Mouse (Mus musculus) midbrain, embryonic 15.5 days (tissue): ENCODE results near the gene Ccdc141. TPM values are rescaled to one million over a fixed set of nuclear protein-coding genes. Genes with fewer than 3 reads are reported as not detected.

Source experiments
- ATAC-seq: fragments of 200-750 bp; cut with Nextera tagmentation; replicated peaks from 2 replicates; pipeline ENCODE4 v1.8.0; 2017; ENCODE audit warnings: moderate TSS enrichment
- H3K27ac ChIP-seq: fragments of 300-500 bp; sonication (generic); 2 replicates; pipeline ENCODE4 v1.5.1; 2015; ENCODE audit warnings: mild to moderate bottlenecking, inconsistent platforms
- H3K27me3 ChIP-seq: fragments of 300-500 bp; sonication (generic); replicated peaks from 2 replicates; pipeline ENCODE4 v1.6.1; 2015; ENCODE audit warnings: inconsistent platforms
- H3K36me3 ChIP-seq: fragments of 300-500 bp; sonication (generic); replicated peaks from 2 replicates; pipeline ENCODE4 v1.6.1; 2015; ENCODE audit warnings: inconsistent platforms
- H3K4me1 ChIP-seq: fragments of 300-500 bp; sonication (generic); 2 replicates; pipeline ENCODE4 v1.6.1; 2015; ENCODE audit warnings: inconsistent platforms
- H3K4me2 ChIP-seq: fragments of 300-500 bp; sonication (generic); 2 replicates; pipeline ENCODE4 v1.6.1; 2015; ENCODE audit warnings: inconsistent platforms, mild to moderate bottlenecking, moderate library complexity
- H3K4me3 ChIP-seq: fragments of 300-500 bp; sonication (generic); 2 replicates; pipeline ENCODE4 v1.5.1; 2015; ENCODE audit warnings: mild to moderate bottlenecking, inconsistent platforms
- H3K9ac ChIP-seq: fragments of 300-500 bp; sonication (generic); 2 replicates; pipeline ENCODE4 v1.6.1; 2015; ENCODE audit warnings: mild to moderate bottlenecking, inconsistent platforms
- H3K9me3 ChIP-seq: fragments of 300-500 bp; sonication (generic); 2 replicates; pipeline ENCODE4 v1.6.1; 2016; ENCODE audit warnings: inconsistent platforms
- WGBS: fragments of 180-500 bp; shearing (Covaris S2); methylation state at CpG from one replicate; pipeline ENCODE4 v1.1.7; 2015; ENCODE audit warnings: mixed read lengths; 5-methylcytosine and 5-hydroxymethylcytosine counted together
- polyA plus RNA-seq: library from polyadenylated mRNA; unstranded; fragments of >200 nt; fragmentation: Nextera tagmentation; extraction: Ambion mirVana; gene quantifications from 2 replicates; pipeline ENCODE4 v1.2.1, GENCODE M21; 2015

Ccdc141 gene
- polyA plus RNA-seq, 1 experiment from 2014 or later: 8.4 TPM

GRCm38 (mm10) chr2:77172241-77172671, 1.8 kb upstream of the Ccdc141 start:
- no peaks in the 10 kb centered on the region for H3K27me3 ChIP-seq
- H3K4me2 ChIP-seq: peak overlapping the region; percentile 39
- no peak overlapping the region for H3K4me3 ChIP-seq
- H3K36me3 ChIP-seq: no peaks in the 10 kb centered on the region
- no peak for ATAC-seq
- H3K9ac ChIP-seq: no peak overlapping the region
- peaks cover 42% of the 10 kb centered on the region for H3K4me1 ChIP-seq
- no peaks in the 10 kb centered on the region for H3K9me3 ChIP-seq
- no peak overlapping the region for H3K27ac ChIP-seq
- 22% methylated on average over 10 of the region's 10 CpGs for WGBS

- H3K4me1 ChIP-seq: peaks cover 42% of the 10 kb centered on the region
- H3K27ac ChIP-seq: no peak overlapping the region; the same call in 1 of the 2 replicates
- peak overlapping the region; percentile 39 for H3K4me2 ChIP-seq
- ATAC-seq: peak; percentile 59
- no peaks in the 10 kb centered on the region for H3K36me3 ChIP-seq
- 31% methylated on average over 23 of the region's 23 CpGs for WGBS
- H3K27me3 ChIP-seq: no peaks in the 10 kb centered on the region
- peak overlapping the region; percentile 10 for H3K4me3 ChIP-seq
- H3K9ac ChIP-seq: no peak overlapping the region
- no peaks in the 10 kb centered on the region for H3K9me3 ChIP-seq
Observed at GRCm38 (mm10) chr2:77171444-77172240, 1.2 kb upstream of the Ccdc141 start.

GRCm38 (mm10) chr2:77169916-77170632, 362 bp downstream of the Ccdc141 start:
- peak overlapping the region; percentile 22; the same call in 1 of the 2 replicates for H3K9ac ChIP-seq
- no peaks in the 10 kb centered on the region for H3K9me3 ChIP-seq
- no peaks in the 10 kb centered on the region for H3K27me3 ChIP-seq
- peak overlapping the region; percentile 1; the same call in 1 of the 2 replicates for H3K27ac ChIP-seq
- H3K4me1 ChIP-seq: peaks cover 42% of the 10 kb centered on the region
- H3K36me3 ChIP-seq: no peaks in the 10 kb centered on the region
- no peak; the same call in 1 of the 2 replicates for ATAC-seq
- peak overlapping the region; percentile 31 for H3K4me3 ChIP-seq
- whole genome bisulfite sequencing: 4% methylated on average over 21 of the region's 21 CpGs
- H3K4me2 ChIP-seq: peak overlapping the region; percentile 55

GRCm38 (mm10) chr2:77169218-77169617, 1.2 kb downstream of the Ccdc141 start:
- 82% methylated on average over 4 of the region's 4 CpGs for WGBS
- H3K9ac ChIP-seq: no peak overlapping the region

GRCm38 (mm10) chr2:77168781-77169180, 1.7 kb downstream of the Ccdc141 start:
- Histone ChIP-seq H3K4me1 (peaks cover 33% of the 10 kb centered on the region), H3K9ac (no peak overlapping the region), H3K4me3 (no peak overlapping the region), H3K9me3 (no peaks in the 10 kb centered on the region), H3K27ac (no peak overlapping the region), H3K4me2 (no peak overlapping the region), H3K27me3 (no peaks in the 10 kb centered on the region), H3K36me3 (no peaks in the 10 kb centered on the region)
- no peak for ATAC-seq
- WGBS: 90% methylated on average over 7 of the region's 7 CpGs

More at GRCm38 (mm10) chr2:77169218-77169617, 1.2 kb downstream of the Ccdc141 start:
- 0 out of 2 replicates have a peak overlapping the region, but pooled peaks have one; percentile 55 for H3K4me2 ChIP-seq
- no peaks in the 10 kb centered on the region for H3K36me3 ChIP-seq
- no peak overlapping the region for H3K27ac ChIP-seq
- no peak for ATAC-seq
- no peaks in the 10 kb centered on the region for H3K9me3 ChIP-seq
- H3K4me1 ChIP-seq: peaks cover 38% of the 10 kb centered on the region
- no peak overlapping the region for H3K4me3 ChIP-seq
- H3K27me3 ChIP-seq: no peaks in the 10 kb centered on the region

- 89% methylated on average over 13 of the region's 13 CpGs for WGBS
Observed at GRCm38 (mm10) chr2:77168081-77168685, 2.3 kb downstream of the Ccdc141 start.

GRCm38 (mm10) chr2:77166366-77166765, 4.1 kb downstream of the Ccdc141 start:
- H3K9me3 ChIP-seq: no peaks in the 10 kb centered on the region
- no peak for ATAC-seq
- H3K4me3 ChIP-seq: no peak overlapping the region
- no peaks in the 10 kb centered on the region for H3K27me3 ChIP-seq
- no peak overlapping the region for H3K9ac ChIP-seq
- H3K27ac ChIP-seq: no peak overlapping the region
- H3K4me1 ChIP-seq: peaks cover 18% of the 10 kb centered on the region
- H3K4me2 ChIP-seq: no peak overlapping the region
- H3K36me3 ChIP-seq: no peaks in the 10 kb centered on the region
- 83% methylated on average over 4 of the region's 4 CpGs for WGBS

More at GRCm38 (mm10) chr2:77168081-77168685, 2.3 kb downstream of the Ccdc141 start:
- no peak overlapping the region for H3K9ac ChIP-seq
- H3K9me3 ChIP-seq: no peaks in the 10 kb centered on the region
- no peak for ATAC-seq
- no peaks in the 10 kb centered on the region for H3K36me3 ChIP-seq
- no peak overlapping the region for H3K4me3 ChIP-seq
- H3K27ac ChIP-seq: no peak overlapping the region
- H3K4me1 ChIP-seq: peaks cover 29% of the 10 kb centered on the region
- H3K27me3 ChIP-seq: no peaks in the 10 kb centered on the region
- no peak overlapping the region for H3K4me2 ChIP-seq

- 83% methylated on average over 3 of the region's 3 CpGs for WGBS
Observed at GRCm38 (mm10) chr2:77164662-77165061, 5.8 kb downstream of the Ccdc141 start.

GRCm38 (mm10) chr2:77163381-77163780, 7.1 kb downstream of the Ccdc141 start:
- no peaks in the 10 kb centered on the region for H3K27me3 ChIP-seq
- no peak overlapping the region for H3K4me3 ChIP-seq
- H3K27ac ChIP-seq: no peak overlapping the region
- H3K9ac ChIP-seq: no peak overlapping the region
- H3K4me2 ChIP-seq: no peak overlapping the region
- H3K4me1 ChIP-seq: no peaks in the 10 kb centered on the region
- no peaks in the 10 kb centered on the region for H3K36me3 ChIP-seq
- no peaks in the 10 kb centered on the region for H3K9me3 ChIP-seq
- WGBS: 87% methylated on average over 3 of the region's 3 CpGs
- no peak for ATAC-seq

More at GRCm38 (mm10) chr2:77164662-77165061, 5.8 kb downstream of the Ccdc141 start:
- no peaks in the 10 kb centered on the region for H3K36me3 ChIP-seq
- ATAC-seq: no peak
- H3K9ac ChIP-seq: no peak overlapping the region
- H3K4me3 ChIP-seq: no peak overlapping the region
- no peak overlapping the region for H3K4me2 ChIP-seq
- peaks cover under 1% of the 10 kb centered on the region; the same call in 1 of the 2 replicates for H3K4me1 ChIP-seq
- no peaks in the 10 kb centered on the region for H3K9me3 ChIP-seq
- H3K27ac ChIP-seq: no peak overlapping the region
- H3K27me3 ChIP-seq: no peaks in the 10 kb centered on the region

- no peaks in the 10 kb centered on the region for H3K9me3 ChIP-seq
- ATAC-seq: no peak
- H3K9ac ChIP-seq: no peak overlapping the region
- no peaks in the 10 kb centered on the region for H3K4me1 ChIP-seq
- no peaks in the 10 kb centered on the region for H3K27me3 ChIP-seq
- H3K27ac ChIP-seq: no peak overlapping the region
- no peaks in the 10 kb centered on the region for H3K36me3 ChIP-seq
- H3K4me3 ChIP-seq: no peak overlapping the region
- WGBS: 83% methylated on average over 3 of the region's 3 CpGs
- no peak overlapping the region for H3K4me2 ChIP-seq
Observed at GRCm38 (mm10) chr2:77162135-77162534, 8.3 kb downstream of the Ccdc141 start.

- no peaks in the 10 kb centered on the region for H3K27me3 ChIP-seq
- H3K36me3 ChIP-seq: no peaks in the 10 kb centered on the region
- ATAC-seq: no peak
- H3K27ac ChIP-seq: no peak overlapping the region
- H3K4me1 ChIP-seq: no peaks in the 10 kb centered on the region
- no peak overlapping the region for H3K9ac ChIP-seq
- 81% methylated on average over 4 of the region's 4 CpGs for WGBS
- H3K4me3 ChIP-seq: no peak overlapping the region
- no peaks in the 10 kb centered on the region for H3K9me3 ChIP-seq
- no peak overlapping the region for H3K4me2 ChIP-seq
Observed at GRCm38 (mm10) chr2:77157546-77157945, 12.9 kb downstream of the Ccdc141 start.

GRCm38 (mm10) chr2:77154080-77154479, 16.4 kb downstream of the Ccdc141 start:
- H3K36me3 ChIP-seq: no peaks in the 10 kb centered on the region
- H3K9ac ChIP-seq: no peak overlapping the region
- no peak overlapping the region for H3K4me3 ChIP-seq
- no peaks in the 10 kb centered on the region for H3K27me3 ChIP-seq
- no peak overlapping the region for H3K4me2 ChIP-seq
- WGBS: 39% methylated on average over 4 of the region's 4 CpGs
- H3K27ac ChIP-seq: no peak overlapping the region
- no peak for ATAC-seq
- H3K9me3 ChIP-seq: no peaks in the 10 kb centered on the region
- H3K4me1 ChIP-seq: peaks cover 8% of the 10 kb centered on the region
